Mouse (Mus musculus) hindbrain, embryonic 11.5 days (tissue): Measurements from ENCODE around the gene Junb. TPM values are rescaled to one million over a fixed set of nuclear protein-coding genes. Genes with fewer than 3 reads are reported as not detected.

Source experiments
- ATAC-seq: fragments of 200-750 bp; cut with Nextera tagmentation; 2 replicates; pipeline ENCODE4 v1.8.0; 2017; ENCODE audit warnings: mild to moderate bottlenecking, moderate TSS enrichment, moderate library complexity; ENCODE audit not compliant: low FRiP score
- DNase-seq: peaks from one replicate; pipeline ENCODE4 v3.0.0-alpha.2; 2015; ENCODE audit warnings: low spot score
- H3K27ac ChIP-seq: fragments of 300-500 bp; sonication (generic); 2 replicates; pipeline ENCODE4 v1.5.1; 2014; ENCODE audit warnings: mild to moderate bottlenecking, low read depth, low read length
- H3K27me3 ChIP-seq: fragments of 300-500 bp; sonication (generic); 2 replicates; pipeline ENCODE4 v1.6.1; 2014; ENCODE audit warnings: mild to moderate bottlenecking, low read length, moderate library complexity, mixed read lengths; ENCODE audit not compliant: control insufficient read depth, insufficient read depth
- H3K36me3 ChIP-seq: fragments of 300-500 bp; sonication (generic); 2 replicates; pipeline ENCODE4 v1.6.1; 2014; ENCODE audit warnings: mild to moderate bottlenecking, low read length, moderate library complexity, mixed read lengths; ENCODE audit not compliant: control insufficient read depth, insufficient read depth
- H3K4me1 ChIP-seq: fragments of 300-500 bp; sonication (generic); replicated peaks from 2 replicates; pipeline ENCODE4 v1.6.1; 2014; ENCODE audit warnings: low read length, mixed read lengths; ENCODE audit not compliant: control insufficient read depth, insufficient read depth
- H3K4me2 ChIP-seq: fragments of 300-500 bp; sonication (generic); replicated peaks from 2 replicates; pipeline ENCODE4 v1.6.1; 2014; ENCODE audit warnings: mild to moderate bottlenecking, low read depth, low read length
- H3K4me3 ChIP-seq: fragments of 300-500 bp; sonication (generic); 2 replicates; pipeline ENCODE4 v1.5.1; 2014; ENCODE audit warnings: low read depth, low read length
- H3K9ac ChIP-seq: fragments of 300-500 bp; sonication (generic); 2 replicates; pipeline ENCODE4 v1.6.1; 2014; ENCODE audit warnings: low read depth, low read length
- H3K9me3 ChIP-seq: fragments of 300-500 bp; sonication (generic); 2 replicates; pipeline ENCODE4 v1.6.1; 2016; ENCODE audit warnings: low read length; ENCODE audit not compliant: control insufficient read depth
- WGBS: fragments of 180-500 bp; shearing (Covaris S2); extraction: QIAGEN DNeasy Blood & Tissue Kit; methylation state at CpG from one replicate; pipeline ENCODE4 v1.1.7; 2014; 5-methylcytosine and 5-hydroxymethylcytosine counted together
- polyA plus RNA-seq: library from polyadenylated mRNA; unstranded; fragments of >200 nt; fragmentation: Nextera tagmentation; extraction: Ambion mirVana; gene quantifications from 2 replicates; pipeline ENCODE4 v1.2.1, GENCODE M21; 2014

Junb gene
- polyA plus RNA-seq, 1 experiment from 2014 or later: 6.2 TPM

GRCm38 (mm10) chr8:84943699-84944098 is 34.8 kb downstream of the Junb start:
- Histone ChIP-seq H3K4me3 (no peak overlapping the region), H3K36me3 (no peaks in the 10 kb centered on the region), H3K9me3 (no peaks in the 10 kb centered on the region), H3K4me2 (no peak overlapping the region), H3K9ac (no peak overlapping the region), H3K4me1 (peaks cover 5% of the 10 kb centered on the region; the same call in 1 of the 2 replicates), H3K27ac (no peak overlapping the region), H3K27me3 (peaks cover 35% of the 10 kb centered on the region)
- peak; percentile 20 for DNase-seq
- 22% methylated on average over 4 of the region's 4 CpGs for WGBS
- no peak for ATAC-seq

GRCm38 (mm10) chr8:84937620-84938485 is 40.7 kb downstream of the Junb start:
- WGBS: 68% methylated on average over 13 of the region's 13 CpGs
- no peak overlapping the region for H3K27ac ChIP-seq

GRCm38 (mm10) chr8:84936962-84937546 is 41.5 kb downstream of the Junb start, which contains the start of gene Mast1:
TSS of gene Mast1 (minus strand) at chr8:84937359.
- H3K9ac ChIP-seq: peak within 1 kb of the TSS; percentile 79
- H3K27ac ChIP-seq: peak within 1 kb of the TSS; percentile 87
- H3K36me3 ChIP-seq: no peaks in the 10 kb centered on the region
- no peaks in the 10 kb centered on the region for H3K9me3 ChIP-seq
- DNase-seq (peak; percentile 83), ATAC-seq (peak; percentile 62)
- peaks cover 14% of the 10 kb centered on the region for H3K4me1 ChIP-seq
- peak within 1 kb of the TSS; percentile 90 for H3K4me2 ChIP-seq
- H3K4me3 ChIP-seq: peak within 1 kb of the TSS; percentile 63
- peaks cover 32% of the 10 kb centered on the region for H3K27me3 ChIP-seq
- WGBS: under 1% methylated on average over 50 of the region's 50 CpGs

More at GRCm38 (mm10) chr8:84937620-84938485, 40.7 kb downstream of the Junb start:
- no peak for ATAC-seq
- DNase-seq: no peak
- peak overlapping the region; percentile 63; the same call in 1 of the 2 replicates for H3K4me3 ChIP-seq
- peak overlapping the region; percentile 79; the same call in 1 of the 2 replicates for H3K9ac ChIP-seq
- H3K9me3 ChIP-seq: no peaks in the 10 kb centered on the region
- H3K27me3 ChIP-seq: peaks cover 31% of the 10 kb centered on the region
- peak overlapping the region; percentile 90 for H3K4me2 ChIP-seq
- H3K36me3 ChIP-seq: no peaks in the 10 kb centered on the region
- peaks cover 14% of the 10 kb centered on the region for H3K4me1 ChIP-seq

GRCm38 (mm10) chr8:84936041-84936961 is 42.2 kb downstream of the Junb start:
- Histone ChIP-seq H3K27ac (peak overlapping the region; percentile 87), H3K4me2 (peak overlapping the region; percentile 90), H3K36me3 (no peaks in the 10 kb centered on the region), H3K4me1 (peaks cover 14% of the 10 kb centered on the region), H3K27me3 (peaks cover 36% of the 10 kb centered on the region), H3K9ac (peak overlapping the region; percentile 79), H3K9me3 (no peaks in the 10 kb centered on the region), H3K4me3 (peak overlapping the region; percentile 63)
- WGBS: 21% methylated on average over 21 of the region's 23 CpGs
- DNase-seq: peak; percentile 28
- peak; percentile 46; the same call in 1 of the 2 replicates for ATAC-seq

- Histone ChIP-seq H3K36me3 (no peaks in the 10 kb centered on the region), H3K9me3 (no peaks in the 10 kb centered on the region), H3K9ac (no peak overlapping the region; the same call in none of the 2 replicates), H3K4me3 (peak overlapping the region; percentile 63), H3K27ac (0 out of 2 replicates have a peak overlapping the region, but pooled peaks have one; percentile 20), H3K27me3 (peaks cover 37% of the 10 kb centered on the region), H3K4me2 (peak overlapping the region; percentile 90), H3K4me1 (peaks cover 14% of the 10 kb centered on the region)
- ATAC-seq (peak; percentile 7), DNase-seq (peak; percentile 50)
- WGBS: 4% methylated on average over 14 of the region's 14 CpGs
These were observed 43.0 kb downstream of the Junb start for GRCm38 (mm10) chr8:84935489-84935888.

GRCm38 (mm10) chr8:84934860-84935259 is 43.7 kb downstream of the Junb start:
- WGBS: 1% methylated on average over 15 of the region's 15 CpGs
- H3K4me2 ChIP-seq: peak overlapping the region; percentile 90
- no peak overlapping the region; the same call in 1 of the 2 replicates for H3K9ac ChIP-seq
- H3K4me1 ChIP-seq: peaks cover 14% of the 10 kb centered on the region
- H3K9me3 ChIP-seq: no peaks in the 10 kb centered on the region
- no peak overlapping the region for H3K27ac ChIP-seq
- ATAC-seq: peak; percentile 74
- peak overlapping the region; percentile 63; the same call in 1 of the 2 replicates for H3K4me3 ChIP-seq
- H3K36me3 ChIP-seq: no peaks in the 10 kb centered on the region
- peaks cover 43% of the 10 kb centered on the region for H3K27me3 ChIP-seq
- peak; percentile 89 for DNase-seq

GRCm38 (mm10) chr8:84933767-84934559 is 44.6 kb downstream of the Junb start:
- H3K9ac ChIP-seq: no peak overlapping the region
- H3K4me2 ChIP-seq: no peak overlapping the region
- 81% methylated on average over 16 of the region's 16 CpGs for WGBS
- peaks cover 48% of the 10 kb centered on the region for H3K27me3 ChIP-seq
- H3K36me3 ChIP-seq: no peaks in the 10 kb centered on the region
- no peak for DNase-seq
- H3K27ac ChIP-seq: no peak overlapping the region
- H3K4me3 ChIP-seq: no peak overlapping the region
- peaks cover 14% of the 10 kb centered on the region for H3K4me1 ChIP-seq
- H3K9me3 ChIP-seq: no peaks in the 10 kb centered on the region
- ATAC-seq: no peak
